Mouse (Mus musculus) ZHBTc4 (cell line): ENCODE results near the gene Adamts17.

Source experiments
- DNase-seq: peaks from one replicate; pipeline ENCODE4 v3.0.0-alpha.2; 2011; ENCODE audit warnings: low read depth, low spot score

Adamts17 gene

DNA sequence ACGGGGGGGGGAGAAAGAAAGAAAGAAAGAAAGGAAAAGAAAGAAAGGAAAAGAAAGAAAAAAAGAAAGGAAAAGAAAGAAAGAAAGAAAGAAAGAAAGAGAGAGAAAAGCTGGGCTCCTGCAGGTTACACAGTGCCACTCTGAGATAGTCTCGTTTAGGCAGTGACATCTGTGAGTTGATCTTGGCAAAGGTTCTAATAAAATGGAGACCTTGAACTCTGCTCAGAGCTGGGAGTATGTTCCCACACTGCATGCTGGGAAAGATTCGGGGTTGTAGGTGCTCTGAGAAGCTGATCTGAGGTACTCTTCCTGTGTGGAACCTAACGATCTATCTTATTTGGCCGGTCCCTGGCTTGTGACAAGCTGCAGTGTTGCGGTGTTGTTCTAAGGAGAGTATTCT is 7.0 kb downstream of the Adamts17 start:
- DNase-seq: no peak

DNA sequence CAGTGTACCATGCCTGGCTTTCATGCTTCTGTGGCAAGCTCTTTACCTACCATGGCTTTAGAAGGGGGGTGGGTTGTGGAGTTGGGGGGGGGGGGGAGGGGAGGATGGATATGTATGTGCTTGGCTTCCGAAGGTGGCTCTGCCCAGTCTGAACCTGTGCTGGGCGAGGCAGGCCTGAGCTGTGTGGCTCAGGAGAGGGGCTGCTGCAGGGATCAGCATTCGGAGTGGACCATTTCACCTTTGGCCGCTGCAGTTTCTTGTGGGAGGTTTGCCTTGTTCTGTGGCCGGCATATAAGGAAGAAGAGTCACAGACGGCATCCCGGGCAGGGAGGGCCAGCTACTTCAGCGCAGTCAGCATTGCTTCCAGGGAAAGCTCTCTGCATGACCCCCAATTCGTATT is 7.8 kb downstream of the Adamts17 start:
- no peak for DNase-seq

GRCm38 (mm10) chr7:66849316-66849715 is 9.8 kb downstream of the Adamts17 start:
- DNase-seq: no peak

DNA sequence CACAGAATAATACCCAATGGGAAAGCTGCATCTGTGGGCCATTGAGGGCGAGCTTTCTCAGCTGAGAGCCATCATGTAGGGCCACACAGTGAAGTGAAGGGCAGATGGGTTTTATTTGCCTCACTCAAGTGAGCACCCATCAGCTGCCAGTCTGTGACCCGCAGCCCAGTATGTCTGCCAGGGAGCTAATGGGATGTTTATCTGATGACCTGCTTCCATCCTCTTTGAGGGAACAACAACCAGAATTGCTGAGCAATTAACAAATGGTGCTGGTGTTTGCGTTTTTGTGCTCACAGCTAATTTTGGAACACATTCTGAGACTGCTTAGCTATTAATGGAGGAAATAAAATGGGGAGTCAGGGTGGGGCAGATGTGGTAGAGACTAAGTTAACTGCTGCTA is 12.6 kb downstream of the Adamts17 start:
- DNase-seq: no peak

GRCm38 (mm10) chr7:66857610-66858009 is 18.1 kb downstream of the Adamts17 start:
- DNase-seq: no peak

- DNase-seq: no peak
Observed at GRCm38 (mm10) chr7:66858247-66859075, 18.9 kb downstream of the Adamts17 start.

DNA sequence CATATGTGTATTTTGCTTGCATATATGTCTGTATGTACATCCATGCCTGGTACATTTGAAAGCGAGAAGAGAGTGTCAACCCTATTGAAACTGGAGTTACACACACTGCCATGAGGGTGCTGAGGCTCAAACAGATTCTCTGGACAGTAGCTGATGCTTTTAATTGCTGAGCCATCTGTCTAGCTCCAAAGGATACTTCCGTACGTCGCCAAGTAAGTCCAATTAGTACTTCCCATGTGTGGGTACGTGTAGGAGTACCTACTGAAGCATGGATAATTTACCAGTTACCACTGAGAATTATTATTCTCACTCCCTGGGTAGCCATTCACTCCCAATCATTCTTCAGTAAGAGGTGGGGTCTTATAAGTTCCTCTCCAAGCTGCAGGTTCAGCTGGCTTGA is 19.7 kb downstream of the Adamts17 start:
- no peak for DNase-seq

- no peak for DNase-seq
Observed at GRCm38 (mm10) chr7:66866944-66867718, 27.6 kb downstream of the Adamts17 start.

- no peak for DNase-seq
Observed at GRCm38 (mm10) chr7:66867719-66868501, 28.4 kb downstream of the Adamts17 start.

DNA sequence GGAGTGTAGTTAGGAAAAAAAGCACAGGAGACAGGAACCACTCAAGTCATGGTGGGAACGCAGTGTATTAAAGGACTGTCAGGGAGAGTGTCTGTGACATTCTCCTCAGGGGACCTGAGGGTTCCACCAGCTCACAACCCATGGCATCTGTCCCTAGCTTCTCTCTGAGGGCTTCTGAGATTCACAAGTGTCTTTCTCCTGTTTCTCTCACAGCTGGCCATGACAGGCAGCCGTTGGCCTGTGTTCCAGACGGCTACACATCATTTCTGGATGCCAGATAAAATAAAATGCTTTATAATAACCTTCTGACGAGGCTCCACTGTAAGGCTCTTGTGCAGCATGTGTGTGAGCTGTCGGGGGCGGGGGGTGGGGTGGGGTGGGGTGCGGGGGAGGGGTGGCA is 32.0 kb downstream of the Adamts17 start:
- DNase-seq: no peak

- DNase-seq: no peak
Observed at GRCm38 (mm10) chr7:66871940-66872511, 32.5 kb downstream of the Adamts17 start.

DNA sequence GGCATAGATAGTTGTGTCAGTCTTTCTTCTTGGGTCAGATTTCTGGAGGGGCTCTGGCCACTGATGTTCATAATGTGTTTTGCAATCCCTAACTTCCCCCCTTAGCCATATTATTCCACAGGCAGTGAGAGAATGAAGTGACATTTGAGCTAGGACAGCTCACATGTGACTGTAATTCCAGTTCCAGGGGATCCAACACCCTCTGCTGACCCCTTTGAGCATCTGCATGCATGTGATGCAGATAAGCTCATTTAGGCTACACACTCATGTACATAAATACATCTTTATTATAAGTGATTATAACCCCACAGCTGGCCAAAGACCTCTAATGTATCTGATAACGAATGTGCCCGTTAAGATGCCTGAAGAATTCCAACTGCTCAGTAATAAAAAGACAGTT is 33.7 kb downstream of the Adamts17 start:
- no peak for DNase-seq

DNA sequence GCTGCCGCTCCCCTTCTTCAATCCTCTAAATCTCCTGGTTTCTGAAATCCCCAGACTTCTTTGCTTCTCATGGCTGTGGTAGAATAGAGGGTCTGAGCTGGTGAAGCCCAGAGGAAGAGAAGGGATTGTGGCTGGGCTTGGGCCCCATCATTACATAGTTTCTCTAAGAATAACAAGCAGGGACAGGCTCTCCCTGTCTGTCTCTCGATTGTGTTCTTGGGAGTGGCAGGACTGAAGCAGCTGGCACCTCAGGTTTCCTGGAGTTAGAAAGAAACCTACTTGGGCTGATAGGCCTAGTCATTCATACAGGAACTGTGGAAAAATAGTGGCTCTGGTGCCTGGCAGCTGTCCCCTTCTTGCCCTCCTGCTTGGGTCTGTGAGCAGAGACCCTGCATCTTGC is 51.9 kb downstream of the Adamts17 start:
- DNase-seq: no peak

GRCm38 (mm10) chr7:66892096-66892495 is 52.6 kb downstream of the Adamts17 start:
- no peak for DNase-seq

DNA sequence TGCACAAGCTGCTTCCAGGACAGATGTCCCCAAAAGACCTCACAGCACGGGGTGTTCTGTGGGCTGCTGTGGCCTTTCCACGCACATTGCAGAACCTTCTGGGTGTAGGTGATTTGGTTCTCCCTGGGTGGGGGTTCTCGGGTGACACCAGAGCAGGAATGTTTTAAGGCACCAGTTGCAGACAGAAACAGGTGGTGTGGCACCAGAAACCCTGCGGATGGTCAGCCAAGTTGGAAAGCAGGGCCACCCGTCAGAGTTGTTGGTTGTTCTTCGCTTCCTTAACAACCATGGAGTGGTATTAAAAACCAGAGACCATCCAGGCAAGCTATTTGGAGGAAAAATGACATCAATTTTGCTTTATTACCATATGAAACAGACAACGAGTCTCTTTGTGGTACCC is 62.8 kb downstream of the Adamts17 start:
- no peak for DNase-seq

- no peak for DNase-seq
Observed at GRCm38 (mm10) chr7:66903014-66903413, 63.5 kb downstream of the Adamts17 start.

GRCm38 (mm10) chr7:66905941-66906340 is 66.4 kb downstream of the Adamts17 start:
- no peak for DNase-seq

- DNase-seq: no peak
Observed at GRCm38 (mm10) chr7:66912866-66913265, 73.3 kb downstream of the Adamts17 start.

DNA sequence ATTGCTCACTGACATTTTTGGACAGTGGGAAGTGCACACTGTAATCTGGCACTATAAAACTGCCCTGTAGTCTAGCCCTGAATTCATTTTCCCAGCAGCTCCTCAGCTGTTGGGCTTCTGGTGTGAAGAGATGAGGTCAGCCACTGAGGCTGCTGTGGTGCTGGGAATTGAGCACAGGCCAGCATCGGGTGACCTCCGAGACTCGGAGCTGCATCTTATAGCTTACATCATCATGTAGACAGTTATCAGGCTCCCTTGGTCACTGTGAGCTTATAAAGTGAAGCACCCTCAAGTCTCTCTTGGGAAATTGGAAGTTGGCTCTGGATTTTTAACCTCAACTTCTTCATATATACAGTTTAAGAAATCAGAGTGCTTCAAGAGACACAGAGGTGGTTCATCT is 84.1 kb downstream of the Adamts17 start:
- DNase-seq: no peak

GRCm38 (mm10) chr7:66924104-66924503 is 84.6 kb downstream of the Adamts17 start:
- DNase-seq: no peak

DNA sequence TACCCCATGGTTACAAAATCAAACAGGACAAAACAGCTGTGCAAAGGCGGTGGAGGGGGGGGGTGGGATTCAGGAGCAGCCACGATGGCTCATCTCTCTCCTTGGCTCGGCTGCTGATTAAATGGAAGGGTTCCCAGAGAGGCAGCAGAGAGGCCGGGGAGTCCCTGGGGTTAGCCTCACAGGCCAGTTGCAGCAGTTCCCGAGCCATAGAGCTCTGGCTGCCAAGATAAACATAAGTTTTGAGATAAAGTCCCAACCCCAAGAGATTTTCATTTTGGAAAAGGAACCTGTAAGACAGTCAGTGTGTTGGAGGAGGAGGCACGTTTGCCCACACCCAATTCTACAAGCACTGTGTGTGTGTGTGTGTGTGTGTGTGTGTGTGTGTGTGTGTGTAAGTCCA is 89.7 kb downstream of the Adamts17 start:
- no peak for DNase-seq

GRCm38 (mm10) chr7:66931291-66931690 is 91.8 kb downstream of the Adamts17 start:
- no peak for DNase-seq
